Mouse (Mus musculus) lung, postnatal 0 days (tissue): ENCODE results near the gene Gm10972. TPM values are rescaled to one million over a fixed set of nuclear protein-coding genes. Genes with fewer than 3 reads are reported as not detected.
"Not testable (repeated sequence)": the region's sequence is repeated elsewhere in the genome, so short reads cannot be mapped to it uniquely, and the experiment has no call there.

Experiments used
- ATAC-seq: fragments of 200-750 bp; cut with Nextera tagmentation; 2 replicates; pipeline ENCODE4 v1.8.0; 2017; ENCODE audit warnings: moderate library complexity
- DNase-seq: peaks from one replicate; pipeline ENCODE4 v3.0.0-alpha.2; 2016; ENCODE audit warnings: low spot score
- H3K27ac ChIP-seq: fragments of 300-500 bp; sonication (generic); 2 replicates; pipeline ENCODE4 v1.5.1; 2014; ENCODE audit warnings: antibody characterized with exemption, mild to moderate bottlenecking, low read length, mixed read lengths
- H3K27me3 ChIP-seq: fragments of 300-500 bp; sonication (generic); replicated peaks from 2 replicates; pipeline ENCODE4 v1.6.1; 2014; ENCODE audit warnings: low read length, mixed read lengths; ENCODE audit not compliant: insufficient read depth
- H3K36me3 ChIP-seq: fragments of 300-500 bp; sonication (generic); 2 replicates; pipeline ENCODE4 v1.6.1; 2014; ENCODE audit warnings: low read length, mixed read lengths; ENCODE audit not compliant: insufficient read depth
- H3K4me1 ChIP-seq: fragments of 300-500 bp; sonication (generic); 2 replicates; pipeline ENCODE4 v1.6.1; 2014; ENCODE audit warnings: antibody characterized with exemption, low read depth, low read length, mixed read lengths; ENCODE audit not compliant: insufficient read depth
- H3K4me2 ChIP-seq: fragments of 300-500 bp; sonication (generic); replicated peaks from 2 replicates; pipeline ENCODE4 v1.6.1; 2014; ENCODE audit warnings: low read depth, mild to moderate bottlenecking, low read length, moderate library complexity, mixed read lengths
- H3K4me3 ChIP-seq: fragments of 300-500 bp; sonication (generic); 2 replicates; pipeline ENCODE4 v1.5.1; 2014; ENCODE audit warnings: low read depth, low read length
- H3K9ac ChIP-seq: fragments of 300-500 bp; sonication (generic); replicated peaks from 2 replicates; pipeline ENCODE4 v1.6.1; 2014; ENCODE audit warnings: low read depth, mild to moderate bottlenecking
- H3K9me3 ChIP-seq: fragments of 300-500 bp; sonication (generic); 2 replicates; pipeline ENCODE4 v1.6.1; 2016; ENCODE audit warnings: low read length, mixed read lengths
- CTCF ChIP-seq: IDR thresholded peaks from 2 replicates; pipeline ENCODE4 v1.5.1; 2016; ENCODE audit warnings: antibody characterized with exemption, mild to moderate bottlenecking
- EP300 ChIP-seq: IDR thresholded peaks from 2 replicates; pipeline ENCODE4 v1.6.1; 2016; ENCODE audit warnings: antibody characterized with exemption, mild to moderate bottlenecking, control low read depth
- WGBS: fragments of 180-500 bp; shearing (Covaris S2); extraction: QIAGEN DNeasy Blood & Tissue Kit; methylation state at CpG from one replicate; pipeline ENCODE4 v1.1.7; 2014; 5-methylcytosine and 5-hydroxymethylcytosine counted together
- polyA plus RNA-seq: library from polyadenylated mRNA; unstranded; fragments of >200 nt; fragmentation: Nextera tagmentation; extraction: Ambion mirVana; gene quantifications from 2 replicates; pipeline ENCODE4 v1.2.1, GENCODE M21; 2015

The Gm10972 gene
- polyA plus RNA-seq: not detected in 2 replicates

DNA sequence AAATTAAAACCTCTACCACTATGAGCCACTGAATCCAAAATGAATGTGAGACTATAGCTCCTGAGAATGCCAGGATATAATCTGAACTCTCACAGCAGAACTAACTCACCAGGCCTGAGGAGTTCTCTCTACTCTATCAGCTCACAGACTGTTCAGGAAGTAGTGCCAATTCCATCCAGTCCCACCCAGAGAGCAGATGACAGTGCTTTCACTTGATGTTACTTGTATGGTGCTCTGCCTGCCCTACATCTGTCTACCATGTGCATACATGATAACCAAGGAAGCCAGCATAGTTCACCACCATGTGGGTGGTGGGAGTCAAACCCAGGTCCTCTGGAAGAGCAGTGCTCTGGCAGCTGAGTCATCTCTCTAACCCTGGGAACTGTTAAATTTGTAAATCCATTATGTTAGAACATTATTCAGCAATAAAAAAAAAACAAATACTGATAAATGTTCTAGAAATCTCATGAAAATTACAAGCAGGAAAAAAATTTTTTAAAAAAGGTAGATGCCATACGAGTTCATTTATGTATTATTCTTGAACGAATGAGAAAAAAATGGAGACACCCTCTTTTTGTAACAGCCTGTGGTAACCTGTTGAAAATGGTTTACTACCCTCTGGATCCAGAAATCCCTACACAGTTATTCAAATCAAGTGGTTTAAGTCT is at the start of gene Gm10972:
Gene Gm10972 (plus strand): TSS at position 618 of the 668 bp plus-strand sequence.
- not testable (repeated sequence) for H3K4me1 ChIP-seq, ATAC-seq, H3K27me3 ChIP-seq, H3K4me3 ChIP-seq, H3K9ac ChIP-seq, H3K27ac ChIP-seq, H3K36me3 ChIP-seq, H3K9me3 ChIP-seq, H3K4me2 ChIP-seq, DNase-seq
- 63% methylated on average over 2 of the region's 2 CpGs for WGBS

DNA sequence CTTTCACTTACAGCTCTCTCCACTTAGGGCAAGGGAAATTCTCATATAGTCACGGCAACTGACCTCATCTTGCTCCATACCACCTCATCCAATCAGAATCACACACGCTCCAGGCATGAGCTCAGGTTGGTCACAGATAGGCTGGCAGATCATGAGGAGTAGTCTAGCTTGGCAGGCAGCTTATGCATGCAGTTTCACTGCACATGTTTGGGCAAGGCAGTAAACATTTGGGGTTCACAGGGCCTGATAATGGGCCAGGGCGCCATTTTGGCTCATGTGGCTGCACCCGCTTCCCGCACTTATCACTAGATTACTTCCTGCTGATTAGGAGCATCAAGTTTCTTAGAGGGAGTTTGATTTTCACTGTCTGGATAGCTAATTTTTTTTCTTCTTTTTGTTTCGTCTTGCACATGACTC is 47.0 kb upstream of the Gm10972 start:
- no peak overlapping the region for H3K9ac ChIP-seq
- ATAC-seq (no peak), DNase-seq (no peak)
- no peak overlapping the region for H3K4me3 ChIP-seq
- H3K27me3 ChIP-seq: no peaks in the 10 kb centered on the region
- H3K9me3 ChIP-seq: no peaks in the 10 kb centered on the region
- no peaks in the 10 kb centered on the region for H3K4me1 ChIP-seq
- H3K27ac ChIP-seq: no peak overlapping the region
- TF ChIP-seq EP300: no peak
- TF ChIP-seq CTCF: no peak
- H3K36me3 ChIP-seq: no peaks in the 10 kb centered on the region
- 81% methylated on average over 6 of the region's 6 CpGs for WGBS
- no peak overlapping the region for H3K4me2 ChIP-seq

DNA sequence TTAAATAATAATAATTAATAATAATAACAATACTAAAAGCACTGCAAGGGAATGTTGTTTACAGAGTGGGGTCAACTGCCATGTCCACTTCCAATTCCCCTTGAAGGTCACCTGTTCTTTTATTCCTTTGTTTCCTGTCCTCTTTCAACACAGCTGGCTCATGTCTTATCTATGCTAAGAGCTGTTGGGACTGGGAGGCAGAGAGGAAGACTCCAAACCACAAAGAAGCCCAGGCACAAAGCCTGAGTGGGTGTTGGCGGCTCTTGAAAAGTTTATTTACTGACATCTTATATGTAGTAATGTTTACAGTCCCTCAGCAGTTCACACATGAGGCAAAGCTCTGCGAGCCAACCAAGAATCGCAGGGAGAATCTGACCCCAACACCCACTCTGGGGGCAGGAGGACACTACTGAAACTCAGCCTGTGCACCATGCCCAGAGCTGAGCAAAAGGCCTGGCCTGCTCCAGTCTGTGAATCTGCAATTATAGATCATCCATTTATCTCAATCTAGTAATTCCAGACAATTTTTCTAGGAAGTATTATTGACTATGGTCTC is 45.6 kb upstream of the Gm10972 start:
- no peak for DNase-seq

DNA sequence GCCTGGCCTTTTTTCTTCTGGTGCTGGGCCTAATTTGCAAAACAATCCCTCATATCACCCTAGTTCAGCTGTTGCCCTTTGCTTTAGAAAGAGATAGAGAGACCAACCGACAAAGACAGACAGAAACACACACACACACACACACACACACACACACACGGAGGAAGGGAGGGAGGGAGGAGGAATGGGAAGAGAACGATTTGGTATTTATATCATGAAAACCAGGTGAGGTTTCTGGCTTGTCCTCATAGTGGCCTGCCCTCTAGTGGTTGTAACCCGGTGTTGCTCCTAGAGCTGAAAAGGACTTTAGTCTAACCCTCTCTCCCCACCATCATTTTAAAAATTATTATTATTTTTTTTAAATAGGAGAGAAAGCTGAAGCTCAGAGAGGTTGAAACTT is 41.0 kb upstream of the Gm10972 start:
- 1% methylated on average over 4 of the region's 4 CpGs for WGBS
- no peaks in the 10 kb centered on the region for H3K4me1 ChIP-seq
- H3K27ac ChIP-seq: no peak overlapping the region
- ATAC-seq (no peak; the same call in 1 of the 2 replicates), DNase-seq (peak; percentile 71)
- H3K9ac ChIP-seq: no peak overlapping the region
- no peaks in the 10 kb centered on the region for H3K9me3 ChIP-seq
- no peak overlapping the region for H3K4me2 ChIP-seq
- H3K4me3 ChIP-seq: no peak overlapping the region
- H3K27me3 ChIP-seq: no peaks in the 10 kb centered on the region
- H3K36me3 ChIP-seq: no peaks in the 10 kb centered on the region
- no peak for TF ChIP-seq EP300
- TF ChIP-seq CTCF: peak; percentile 80

More for the DNA sequence above, 45.6 kb upstream of the Gm10972 start:
- TF ChIP-seq CTCF (no peak), EP300 (no peak)
- Histone ChIP-seq H3K9me3 (no peaks in the 10 kb centered on the region), H3K9ac (no peak overlapping the region), H3K27me3 (no peaks in the 10 kb centered on the region), H3K27ac (no peak overlapping the region), H3K4me3 (no peak overlapping the region), H3K4me1 (no peaks in the 10 kb centered on the region), H3K36me3 (no peaks in the 10 kb centered on the region), H3K4me2 (no peak overlapping the region)
- WGBS: 20% methylated on average over 3 of the region's 3 CpGs
- no peak for ATAC-seq

DNA sequence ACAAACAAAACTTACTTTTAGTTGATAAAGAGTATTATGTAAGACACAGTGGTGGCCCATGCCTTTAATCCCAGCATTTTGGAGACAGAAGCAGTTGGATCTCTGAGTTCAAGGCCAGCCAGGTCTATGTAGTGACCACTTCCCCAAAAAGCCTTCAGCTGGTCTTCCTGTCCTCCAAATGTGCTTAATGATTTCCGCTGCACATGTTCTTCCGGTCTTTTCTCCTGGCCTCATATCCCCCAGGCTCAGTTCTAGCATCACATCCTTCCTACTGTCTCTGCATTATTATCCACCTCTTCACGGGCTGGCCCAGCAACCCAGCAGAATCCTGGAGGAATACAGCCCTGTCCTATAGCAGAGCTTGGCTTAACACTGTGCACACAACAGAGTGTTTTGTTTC is 33.3 kb upstream of the Gm10972 start:
- Histone ChIP-seq H3K9ac (no peak overlapping the region), H3K27me3 (no peaks in the 10 kb centered on the region), H3K36me3 (no peaks in the 10 kb centered on the region), H3K4me3 (no peak overlapping the region), H3K27ac (no peak overlapping the region), H3K9me3 (no peaks in the 10 kb centered on the region), H3K4me1 (no peaks in the 10 kb centered on the region), H3K4me2 (no peak overlapping the region)
- DNase-seq: no peak
- WGBS: 88% methylated on average over 3 of the region's 3 CpGs
- TF ChIP-seq EP300 (no peak), CTCF (no peak)
- no peak for ATAC-seq

DNA sequence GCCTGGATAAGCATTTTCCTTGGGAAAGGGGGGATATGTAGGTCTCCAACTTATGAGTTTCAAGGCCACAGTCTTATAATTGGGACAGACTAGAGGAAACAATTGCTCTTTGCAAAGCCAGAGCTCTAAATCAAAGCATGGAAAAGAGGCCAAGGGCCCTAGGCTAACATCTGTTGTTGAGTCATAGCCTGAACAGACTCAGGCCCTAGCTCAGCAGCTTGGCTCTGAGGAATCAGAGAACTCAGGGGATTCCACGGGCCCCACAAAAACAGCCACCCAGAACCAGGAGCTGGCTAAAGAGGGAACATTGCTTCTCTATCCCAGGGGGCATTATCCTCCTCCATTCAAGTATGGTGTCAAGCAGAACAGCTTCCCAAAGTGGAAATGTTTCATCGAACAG is 32.3 kb upstream of the Gm10972 start:
- DNase-seq (no peak), ATAC-seq (no peak)
- Histone ChIP-seq H3K4me1 (no peaks in the 10 kb centered on the region), H3K4me2 (no peak overlapping the region), H3K9me3 (no peaks in the 10 kb centered on the region), H3K27ac (no peak overlapping the region), H3K9ac (no peak overlapping the region), H3K4me3 (no peak overlapping the region), H3K36me3 (no peaks in the 10 kb centered on the region), H3K27me3 (no peaks in the 10 kb centered on the region)
- no peak for TF ChIP-seq EP300
- TF ChIP-seq CTCF: no peak
- WGBS: 81% methylated on average over 2 of the region's 2 CpGs
